Mouse (Mus musculus) cerebellum, postnatal 10 days (tissue): ENCODE measurements around the gene Prkch.
A peak's percentile ranks its signal among the peaks of the same experiment; 100 is the strongest.
"Not testable (repeated sequence)": the region's sequence is repeated elsewhere in the genome, so short reads cannot be mapped to it uniquely, and the experiment has no call there.

Source experiments
- DNase-seq, 2 experiments: peaks; one replicate each; pipeline ENCODE4 v3.0.0; 2021; ENCODE audit warnings: mixed read lengths in 2 of 2

Gene Prkch

GRCm38 (mm10) chr12:73584610-73585240, at the start of gene Prkch:
Gene Prkch (plus strand): TSS chr12:73584796.
- DNase-seq = peak; percentile 73 to 84

- no peak for DNase-seq
These were observed 47.0 kb upstream of the Prkch start for GRCm38 (mm10) chr12:73537499-73538138.

DNA sequence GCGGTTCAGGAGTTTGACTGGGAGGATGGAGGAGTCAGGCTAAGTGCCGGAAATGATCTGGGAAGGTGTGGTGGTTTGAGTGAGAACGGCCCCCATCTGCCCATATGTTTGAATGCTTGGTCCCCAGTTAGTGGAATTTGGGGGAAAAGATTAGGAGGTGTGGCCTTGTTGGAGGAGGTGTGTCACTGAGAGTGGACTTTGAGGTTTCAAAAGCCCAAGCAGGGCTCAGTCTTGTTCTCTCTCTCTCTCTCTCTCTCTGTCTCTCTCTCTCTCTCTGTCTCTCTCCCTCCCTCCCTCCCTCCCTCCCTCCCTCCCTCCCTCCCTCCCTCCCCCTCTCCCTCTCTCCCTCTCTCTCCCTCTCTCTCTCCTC, 46.5 kb upstream of the Prkch start:
- DNase-seq = not testable (repeated sequence)

- DNase-seq = no peak
These were observed 45.4 kb upstream of the Prkch start for GRCm38 (mm10) chr12:73539151-73539550.

DNA sequence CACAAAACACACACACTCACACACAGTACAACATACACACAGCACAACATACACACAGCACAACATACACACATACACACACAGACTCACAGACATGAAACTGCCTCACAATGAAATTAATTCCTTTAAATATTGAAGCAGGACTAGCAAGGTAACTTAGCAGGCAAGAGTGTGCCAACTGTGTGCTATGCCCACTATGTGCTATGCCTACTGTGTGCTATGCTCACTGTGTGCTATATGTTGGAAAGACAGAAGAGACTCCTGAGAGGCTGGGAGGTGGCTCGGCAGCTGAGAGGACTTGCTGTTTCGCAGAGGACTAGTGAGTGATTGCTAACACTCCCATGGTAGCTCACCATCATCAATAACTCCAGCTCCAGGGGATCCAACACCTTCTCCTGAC, 44.2 kb upstream of the Prkch start:
- no peak for DNase-seq

GRCm38 (mm10) chr12:73543191-73543590, 41.4 kb upstream of the Prkch start:
- DNase-seq = no peak

DNA sequence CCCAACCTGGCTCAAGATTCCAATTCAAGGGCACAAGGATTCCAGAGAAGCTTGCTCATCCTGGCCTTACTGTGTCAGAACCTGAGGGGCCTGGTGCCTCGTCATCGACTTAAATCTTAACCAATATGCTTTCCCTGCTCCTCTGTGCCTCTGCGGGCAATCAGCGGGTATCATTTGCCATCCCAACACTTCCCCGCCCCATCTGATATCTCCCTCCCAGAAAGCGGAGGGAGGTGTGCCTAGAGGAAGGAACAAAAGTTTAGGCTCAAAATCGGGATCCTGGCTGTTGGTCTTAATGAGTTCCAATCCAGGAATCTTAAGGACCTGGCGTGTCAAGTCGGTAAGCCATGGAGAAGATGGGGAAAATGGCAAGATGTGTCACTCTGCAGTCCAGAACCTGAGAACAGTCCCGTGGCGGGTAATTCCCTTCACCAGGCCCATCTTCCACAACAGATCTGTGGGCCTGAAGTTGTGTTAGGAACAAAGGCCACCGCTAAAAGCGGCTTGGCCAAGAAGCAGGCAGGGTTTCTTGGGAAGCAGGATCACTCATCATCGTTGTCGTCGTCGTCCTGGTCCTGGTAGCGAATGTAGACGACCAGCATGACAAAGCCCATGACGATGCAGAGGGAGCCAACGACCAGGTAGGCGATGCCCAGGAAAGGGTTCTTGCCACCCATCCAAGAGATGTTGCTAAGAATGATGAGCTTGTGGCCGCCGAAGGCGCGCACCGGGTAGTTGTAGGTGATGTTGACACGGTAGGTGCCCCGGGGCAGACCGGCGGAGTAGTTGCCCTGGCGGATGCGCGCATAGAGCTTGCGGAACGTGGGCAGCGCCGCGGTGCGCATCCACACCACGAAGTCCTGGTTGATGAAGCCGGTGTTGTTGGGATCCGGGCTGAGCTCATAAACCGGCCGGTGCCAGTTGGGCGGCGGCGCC, 39.6 kb upstream of the Prkch start:
- DNase-seq = no peak

DNA sequence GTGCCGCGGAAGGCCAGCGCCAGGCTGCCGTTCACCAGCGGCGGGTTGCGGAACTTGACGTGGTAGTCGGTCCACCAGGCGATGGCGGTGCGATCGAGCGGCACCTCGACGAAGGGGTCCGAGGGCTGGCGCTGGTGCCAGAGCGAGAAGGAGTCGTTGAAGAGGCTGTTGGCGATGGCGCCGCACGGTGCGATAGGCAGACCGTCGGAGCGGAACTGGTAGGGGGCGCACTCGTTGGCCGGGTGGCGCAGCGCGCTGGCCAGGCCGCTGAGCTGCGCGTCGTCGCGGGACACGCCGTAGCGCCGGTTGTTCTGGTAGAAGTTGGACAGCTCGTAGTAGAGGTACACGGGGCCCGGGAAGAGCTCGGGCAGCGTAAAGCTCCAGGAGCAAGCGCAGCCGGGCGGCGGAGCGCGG, 38.9 kb upstream of the Prkch start:
- DNase-seq = peak; percentile 54 to 57

GRCm38 (mm10) chr12:73546086-73546711, 38.4 kb upstream of the Prkch start, which contains the start of gene Tmem30b:
Gene Tmem30b (minus strand): TSS chr12:73546392.
- no peak for DNase-seq

DNA sequence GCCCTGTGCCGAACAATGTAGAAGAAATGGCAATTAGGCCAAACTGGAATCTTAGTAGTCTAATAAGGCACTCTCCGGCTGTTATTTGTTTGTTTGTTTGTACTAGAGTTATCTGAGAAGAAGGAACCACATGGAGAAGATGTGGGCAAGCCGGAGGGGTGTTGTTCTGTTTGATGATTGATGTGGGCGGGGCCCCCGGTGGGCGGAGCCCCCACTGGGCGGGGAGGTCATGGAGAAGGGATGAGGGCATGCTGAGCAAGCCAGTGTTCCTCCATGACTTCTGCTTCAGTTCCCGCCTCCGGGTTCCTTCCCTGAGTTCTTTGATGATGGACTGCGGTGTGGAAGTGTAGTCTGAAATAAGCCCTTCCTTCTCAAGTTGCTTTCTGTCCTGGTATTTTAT, 37.0 kb upstream of the Prkch start:
- no peak for DNase-seq

- DNase-seq = no peak
These were observed 36.3 kb upstream of the Prkch start for GRCm38 (mm10) chr12:73548259-73548658.

GRCm38 (mm10) chr12:73554155-73554554, 30.4 kb upstream of the Prkch start:
- DNase-seq = peak; percentile 87 to 90

- DNase-seq = no peak
These were observed 25.9 kb upstream of the Prkch start for GRCm38 (mm10) chr12:73558525-73559195.

GRCm38 (mm10) chr12:73560091-73560490, 24.5 kb upstream of the Prkch start:
- DNase-seq = peak in 1 of 2 experiments; percentile 16

DNA sequence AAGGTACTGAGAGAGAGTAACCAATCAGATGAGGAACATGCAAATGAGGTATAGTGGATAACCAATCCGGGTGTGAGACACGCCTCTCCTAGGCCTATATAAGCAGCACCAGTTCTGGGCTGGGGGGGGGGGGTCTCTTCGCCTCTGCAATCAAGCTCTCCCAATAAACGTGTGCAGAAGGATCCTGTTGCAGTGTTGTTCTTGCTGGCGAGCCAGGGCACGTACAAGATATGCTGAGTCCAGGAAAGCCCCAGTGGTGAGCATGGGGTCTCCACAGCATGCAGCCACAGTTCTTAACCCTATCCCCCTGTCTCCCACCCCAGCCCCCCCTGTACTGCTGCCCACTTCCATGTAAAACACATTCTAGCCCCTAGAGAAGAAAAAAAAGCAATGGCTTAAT, 21.5 kb upstream of the Prkch start:
- not testable (repeated sequence) for DNase-seq

DNA sequence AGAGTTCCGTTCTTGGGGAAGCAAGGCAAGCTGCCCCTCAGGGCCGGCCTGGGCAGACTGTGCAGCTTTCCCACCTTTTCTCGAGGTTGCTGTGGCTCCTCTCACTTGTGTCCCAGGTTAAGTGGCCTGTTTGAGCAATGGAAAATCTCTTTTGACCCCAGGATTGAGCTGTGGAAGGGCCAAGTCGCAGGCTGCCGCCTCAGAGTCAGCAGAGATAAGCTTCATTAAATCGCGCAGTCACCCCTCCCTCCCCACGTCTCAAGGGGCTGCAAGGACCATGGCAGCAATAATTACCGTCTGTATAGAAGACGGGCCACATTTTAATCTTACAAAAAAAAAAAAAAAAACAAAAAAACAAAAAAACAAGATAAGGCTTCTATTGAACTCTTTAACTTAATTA, 20.4 kb upstream of the Prkch start:
- DNase-seq = peak; percentile 19 to 48

DNA sequence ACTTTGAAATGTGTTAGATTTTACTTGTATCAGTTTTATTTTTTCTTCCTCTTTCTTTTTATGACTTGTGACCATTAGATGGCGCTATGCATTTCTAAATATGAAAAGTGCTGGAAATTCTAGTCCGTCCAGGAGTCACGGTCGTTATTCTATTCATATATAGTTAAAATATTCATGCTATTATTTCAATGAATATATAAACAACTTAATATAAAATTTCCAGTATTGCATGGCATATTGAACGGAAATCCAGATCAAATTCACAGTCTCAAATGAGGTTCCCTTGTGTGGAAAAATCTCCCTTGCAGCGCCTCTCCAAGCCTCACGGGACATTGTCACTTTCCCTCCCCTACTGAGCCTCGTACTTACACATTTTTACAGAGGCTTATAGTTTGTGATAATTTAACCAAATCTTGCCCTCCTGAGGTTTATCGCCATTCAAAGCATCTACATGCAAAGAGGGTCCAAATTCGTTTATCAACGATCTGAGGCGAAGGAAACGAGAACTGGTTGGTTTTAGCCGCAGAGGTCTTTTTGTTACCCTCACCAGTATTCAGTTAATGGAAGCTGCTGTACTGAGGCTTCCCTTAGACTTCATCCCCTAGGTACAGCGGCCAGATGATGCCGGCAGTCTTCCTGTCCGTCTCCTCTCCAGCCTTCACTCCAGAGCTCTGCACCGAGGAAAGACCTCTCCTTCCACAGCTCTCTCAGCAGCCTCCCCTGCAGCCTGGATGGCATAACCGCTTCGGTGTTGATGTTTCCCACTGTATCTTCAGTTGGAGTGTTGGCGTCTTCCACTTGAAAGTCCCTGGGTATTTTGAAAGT, 19.6 kb upstream of the Prkch start:
- peak; percentile 29 to 77 for DNase-seq

DNA sequence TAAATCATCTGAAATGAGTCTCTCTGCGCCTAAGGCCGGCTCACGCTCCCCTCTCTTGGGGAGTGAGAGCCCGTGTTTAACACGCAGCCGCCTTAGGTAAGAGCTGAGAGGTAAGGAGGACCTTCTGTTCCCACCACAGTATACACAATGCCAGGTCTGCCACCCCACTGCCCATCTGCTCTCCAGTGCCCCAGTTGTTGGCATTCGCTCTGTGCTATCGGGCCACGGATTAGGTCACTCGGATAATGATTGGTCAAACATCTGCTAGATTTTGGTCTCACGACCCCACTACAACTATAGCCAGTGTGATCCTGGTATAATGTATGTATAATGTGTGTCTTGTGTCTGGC, 19.0 kb upstream of the Prkch start:
- peak in 1 of 2 experiments; percentile 12 for DNase-seq

DNA sequence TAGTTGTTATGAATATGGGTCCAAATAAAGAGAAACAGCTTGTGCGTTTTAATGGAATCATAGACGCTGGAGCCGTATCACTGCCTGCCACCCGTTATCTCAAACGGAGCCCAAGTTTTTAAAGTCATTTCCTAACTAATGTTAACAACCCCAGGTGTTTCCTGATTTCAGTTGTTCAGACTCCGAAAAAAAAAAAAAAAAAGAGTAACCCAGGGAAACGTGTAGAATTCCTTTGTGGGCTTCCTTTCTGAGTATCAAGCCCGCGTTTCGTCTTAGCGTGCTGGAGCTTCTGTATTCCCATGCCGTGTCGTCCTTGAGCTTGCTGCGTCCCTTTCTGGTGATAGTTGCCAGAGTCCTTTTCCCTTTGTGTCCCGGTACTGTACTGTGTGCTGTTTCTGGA, 10.0 kb upstream of the Prkch start:
- no peak for DNase-seq

GRCm38 (mm10) chr12:73578141-73578540, 6.5 kb upstream of the Prkch start:
- DNase-seq = no peak

- DNase-seq = no peak
These were observed 3.8 kb upstream of the Prkch start for GRCm38 (mm10) chr12:73580811-73581210.

- DNase-seq = no peak
These were observed 1.3 kb upstream of the Prkch start for GRCm38 (mm10) chr12:73583318-73583717.
